Mouse (Mus musculus) monocyte, adult 5-6 weeks (primary cell): ENCODE measurements around the gene Ttc6. TPM values are rescaled to one million over a fixed set of nuclear protein-coding genes. Genes with fewer than 3 reads are reported as not detected.

Experiments used
- ATAC-seq: fragments of 153-309, 156-312 bp; replicated peaks from 2 replicates; pipeline ENCODE4 v1.8.0; 2017; ENCODE audit warnings: mild to moderate bottlenecking; ENCODE audit not compliant: low TSS enrichment, insufficient number of reproducible peaks, severe bottlenecking, poor library complexity, low FRiP score
- total RNA-seq: library from RNA; stranded (forward); fragments of 200-1000, 200-491, 200-594 nt; gene quantifications from 3 replicates; pipeline ENCODE4 v1.2.3, GENCODE M21; 2017

Gene Ttc6
- 0.19 TPM in 1 of 3 replicates, not detected in the others for total RNA-seq

DNA sequence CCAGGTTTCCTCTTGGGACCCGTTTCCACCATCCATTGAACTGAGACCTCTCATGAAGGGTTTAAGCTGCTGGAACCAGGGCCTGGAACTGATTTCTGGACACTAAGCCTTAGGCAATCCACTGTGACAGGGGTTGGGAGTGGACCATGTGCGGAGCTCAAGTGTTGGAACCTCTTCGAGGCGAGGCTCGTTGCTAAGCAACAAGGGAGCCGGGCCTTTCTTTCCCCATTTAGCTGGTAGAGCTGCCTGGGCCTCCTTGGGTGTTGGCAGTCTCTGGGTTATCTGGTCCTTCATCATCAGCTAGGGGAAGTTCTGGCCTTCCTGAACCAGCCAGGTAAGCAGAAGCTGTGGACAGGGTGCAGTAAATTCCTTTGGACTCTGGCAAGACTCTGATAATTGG lies at the start of gene Ttc6:
Gene Ttc6, plus strand, starts transcription at position 205 of the 400 bp plus-strand sequence.
- no peak for ATAC-seq

DNA sequence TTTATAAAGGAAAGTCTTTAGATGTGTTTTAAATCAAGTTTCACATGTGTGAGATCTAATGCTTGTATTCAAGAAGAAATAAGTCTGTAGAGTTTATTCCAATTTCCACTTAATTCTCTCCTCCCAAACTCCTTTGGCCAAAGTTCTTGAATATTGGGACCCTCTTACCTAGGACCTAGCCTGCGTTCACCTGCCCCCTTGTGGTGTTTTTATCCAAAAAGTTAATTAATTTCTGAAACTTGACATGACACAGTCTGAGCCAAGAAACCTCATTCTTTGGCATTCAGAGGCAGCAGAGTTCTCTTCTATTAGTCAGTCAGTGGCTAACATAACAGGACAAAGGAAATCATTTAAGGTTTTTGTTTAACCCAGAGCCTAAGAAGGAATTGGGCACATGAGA lies 49.4 kb upstream of the Ttc6 start:
- ATAC-seq = no peak

DNA sequence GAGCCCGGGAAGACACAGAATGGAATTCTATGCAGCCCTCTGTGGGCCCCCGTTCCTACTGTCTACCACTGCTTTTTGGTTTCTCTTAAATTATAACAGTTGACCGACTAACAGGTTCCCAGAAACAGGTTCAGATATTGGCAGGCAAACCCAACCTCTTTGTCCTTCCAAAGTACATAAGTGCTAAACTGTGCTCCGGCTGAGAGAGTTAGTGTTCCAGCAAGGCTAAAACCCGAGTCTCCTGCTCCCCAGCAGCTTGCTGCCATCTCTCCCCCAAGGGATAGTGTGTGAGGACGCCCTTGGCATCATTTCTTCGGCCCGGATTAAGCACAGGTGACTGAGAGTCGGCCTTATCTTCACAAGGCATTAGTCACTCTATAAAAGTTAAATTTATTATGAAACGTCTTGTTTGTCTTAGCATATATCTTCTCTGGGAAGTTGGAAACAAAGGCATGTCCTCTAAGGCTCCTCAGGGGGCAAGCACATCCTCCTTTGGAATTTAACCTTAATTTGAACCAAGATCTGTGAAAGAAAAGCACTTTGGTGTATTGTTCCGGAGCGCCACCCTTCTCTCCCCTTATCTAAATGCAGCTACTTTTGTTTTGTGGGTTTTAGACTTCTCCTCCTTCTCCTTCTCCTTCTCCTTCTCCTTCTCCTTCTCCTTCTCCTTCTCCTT lies 48.1 kb upstream of the Ttc6 start:
- ATAC-seq = no peak

DNA sequence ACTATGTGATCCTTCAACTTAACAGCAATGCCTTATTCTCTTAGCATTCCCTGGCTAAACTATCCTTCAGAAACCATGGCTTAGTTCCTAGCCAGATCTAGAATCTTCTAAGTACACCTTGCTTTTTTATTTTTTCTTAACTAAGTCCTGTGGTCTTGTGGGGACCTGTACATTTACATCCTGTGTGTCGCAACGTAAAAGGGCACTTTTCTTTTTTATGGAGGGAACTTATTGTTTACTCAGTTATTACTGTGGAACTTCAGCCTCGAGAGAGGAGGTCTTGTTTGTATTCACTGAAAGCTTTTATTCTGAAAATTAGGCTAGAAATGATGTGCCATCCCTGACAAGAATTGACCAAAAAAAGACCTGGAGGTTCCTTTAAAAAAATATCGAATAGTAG lies 35.6 kb upstream of the Ttc6 start:
- no peak for ATAC-seq

DNA sequence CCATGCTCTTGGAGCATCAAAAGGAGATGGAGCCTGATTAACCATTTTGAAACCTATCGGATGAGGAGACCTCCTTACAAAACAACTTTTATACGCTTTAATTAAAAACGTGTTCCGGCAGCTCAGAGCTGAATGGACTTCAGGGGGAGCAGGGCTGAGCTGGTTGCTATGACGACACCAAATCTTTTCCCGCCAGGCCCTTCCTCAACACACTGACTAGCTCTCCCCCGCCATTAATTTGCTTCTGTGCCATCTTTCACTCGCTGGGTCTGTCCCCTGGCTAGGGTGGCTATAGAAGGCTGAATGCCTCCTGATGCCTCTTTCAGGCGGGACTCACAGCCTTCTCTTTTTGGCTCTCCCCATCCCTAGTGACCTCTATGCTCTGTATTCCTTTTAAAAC lies 33.4 kb upstream of the Ttc6 start:
- no peak for ATAC-seq

DNA sequence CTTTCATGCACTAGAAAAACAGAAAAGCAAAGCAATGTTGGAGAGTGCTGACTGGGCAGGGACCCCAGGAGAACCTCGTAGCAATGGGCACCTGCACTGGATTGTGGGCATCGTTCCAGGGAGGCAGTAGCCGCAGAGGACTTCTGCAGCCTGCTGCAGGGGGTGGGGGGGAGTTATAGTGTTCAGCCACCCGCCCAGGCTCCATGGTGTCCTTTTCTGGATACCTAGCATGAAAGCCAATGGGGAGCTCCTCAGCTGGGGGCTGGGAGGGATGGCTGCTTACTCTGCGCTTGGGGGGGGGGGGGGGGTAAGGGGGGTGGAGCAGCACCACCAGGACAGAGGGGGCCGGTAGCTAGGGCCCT lies 29.4 kb upstream of the Ttc6 start:
- ATAC-seq = no peak

DNA sequence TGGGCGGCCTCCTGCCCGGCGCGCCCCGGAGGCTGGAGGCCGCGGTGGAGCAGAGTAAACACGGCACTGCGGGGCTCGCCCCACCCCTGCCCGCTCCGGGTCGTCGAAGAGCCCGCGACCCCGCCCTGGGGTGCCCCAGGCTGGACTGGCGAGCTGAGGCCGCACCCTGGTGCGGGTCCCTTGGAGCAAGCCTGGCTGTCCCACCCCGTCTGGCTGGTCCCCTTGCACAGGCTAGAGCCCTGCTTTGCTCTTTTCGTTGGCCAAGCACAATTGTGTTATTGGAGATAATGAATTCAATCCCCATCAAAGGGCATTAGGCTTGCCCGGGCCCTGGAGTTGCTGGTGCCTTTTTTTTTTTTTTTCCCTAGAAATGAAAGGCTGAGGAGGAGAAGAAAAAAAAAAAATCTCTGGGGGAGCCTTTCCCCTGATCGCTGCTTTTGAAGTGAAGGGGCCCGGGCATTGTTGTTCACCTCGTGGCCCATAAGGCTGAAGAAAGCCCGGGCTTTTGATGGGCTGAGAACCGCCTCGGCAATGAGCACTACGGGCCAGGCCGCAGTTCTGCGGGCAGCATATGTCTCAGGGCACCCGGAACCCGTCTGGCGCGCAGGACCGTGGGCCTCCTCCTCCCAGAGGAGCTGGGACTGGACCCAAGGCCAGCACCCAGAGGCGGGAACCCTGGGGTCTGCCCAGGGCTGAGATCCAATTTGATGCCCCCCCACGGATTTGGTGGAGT lies 28.9 kb upstream of the Ttc6 start:
- ATAC-seq = no peak

DNA sequence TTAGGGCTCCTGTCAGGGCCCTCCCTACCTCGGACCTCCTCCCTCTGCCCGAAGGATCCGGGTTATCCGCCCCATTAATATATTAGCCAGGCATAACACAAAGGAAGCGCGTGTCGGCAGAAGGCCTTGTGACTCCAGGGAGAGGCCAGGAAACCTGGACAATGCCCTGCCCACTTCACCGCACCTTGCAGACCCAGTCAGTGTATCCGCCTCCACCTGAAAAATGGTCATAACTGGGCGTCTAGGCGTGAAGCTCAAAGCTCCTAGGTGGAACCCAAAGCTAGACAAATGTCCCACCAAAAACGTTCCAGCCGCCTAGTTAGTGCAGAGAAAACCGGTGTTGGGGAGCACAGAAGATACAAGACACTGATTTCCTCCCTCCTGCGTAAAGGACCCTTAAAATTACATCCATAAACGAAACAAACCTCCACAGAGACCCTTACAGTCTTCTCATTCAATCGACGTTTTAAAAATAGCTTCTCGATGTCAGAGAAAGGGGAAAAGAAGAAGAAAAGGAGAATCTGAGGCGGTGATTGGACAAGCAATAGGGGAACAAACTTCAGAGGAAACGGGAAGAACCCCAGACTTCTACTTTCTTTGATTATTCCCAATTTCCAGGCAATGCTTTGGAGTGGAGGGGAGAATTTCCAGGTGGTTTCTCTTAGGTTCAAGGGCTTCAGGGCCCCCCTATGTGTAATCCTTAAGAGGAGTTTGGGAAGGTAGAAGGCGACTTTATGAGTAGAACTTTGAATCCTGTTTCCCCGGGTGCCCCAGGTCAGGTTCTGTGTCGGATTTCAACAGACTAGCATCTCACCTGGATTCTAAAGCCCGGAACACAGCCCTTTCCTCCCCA lies 27.6 kb upstream of the Ttc6 start:
- ATAC-seq = no peak

DNA sequence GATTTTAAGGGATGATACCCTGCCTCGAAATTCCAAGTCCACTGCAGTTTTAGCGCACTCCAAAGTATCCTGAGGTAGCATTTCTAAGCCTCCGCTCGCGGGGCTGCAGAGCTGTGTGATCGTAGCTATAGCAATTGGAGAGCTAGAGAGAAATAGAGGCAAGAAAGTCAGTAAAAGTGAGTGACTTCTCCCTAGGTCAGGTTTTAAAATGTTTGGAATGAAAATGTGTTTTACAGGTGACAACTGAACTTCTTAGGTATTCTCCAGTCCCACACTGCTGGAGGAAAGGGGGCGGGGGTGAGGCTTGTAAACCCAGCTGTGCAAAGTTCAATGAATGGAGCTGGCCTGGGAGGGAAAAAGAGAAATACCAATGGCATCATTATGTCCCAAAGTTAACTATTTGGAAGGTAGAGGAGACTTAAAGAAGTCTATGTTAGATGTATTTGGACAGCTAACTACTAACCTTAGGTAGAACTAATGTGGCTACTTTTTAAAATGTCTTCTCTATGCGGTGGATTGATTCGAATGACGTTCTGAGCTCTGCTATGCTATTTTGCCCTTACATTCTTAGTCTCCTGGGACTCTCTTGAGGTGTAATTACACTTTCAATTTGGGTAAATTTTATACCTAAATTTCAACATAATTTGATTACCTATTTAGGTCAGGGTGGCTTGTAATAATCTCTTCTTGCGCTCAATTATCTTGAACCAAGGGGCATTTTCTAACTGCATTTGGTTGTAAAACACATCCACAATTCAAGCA lies 26.8 kb upstream of the Ttc6 start:
- no peak for ATAC-seq

DNA sequence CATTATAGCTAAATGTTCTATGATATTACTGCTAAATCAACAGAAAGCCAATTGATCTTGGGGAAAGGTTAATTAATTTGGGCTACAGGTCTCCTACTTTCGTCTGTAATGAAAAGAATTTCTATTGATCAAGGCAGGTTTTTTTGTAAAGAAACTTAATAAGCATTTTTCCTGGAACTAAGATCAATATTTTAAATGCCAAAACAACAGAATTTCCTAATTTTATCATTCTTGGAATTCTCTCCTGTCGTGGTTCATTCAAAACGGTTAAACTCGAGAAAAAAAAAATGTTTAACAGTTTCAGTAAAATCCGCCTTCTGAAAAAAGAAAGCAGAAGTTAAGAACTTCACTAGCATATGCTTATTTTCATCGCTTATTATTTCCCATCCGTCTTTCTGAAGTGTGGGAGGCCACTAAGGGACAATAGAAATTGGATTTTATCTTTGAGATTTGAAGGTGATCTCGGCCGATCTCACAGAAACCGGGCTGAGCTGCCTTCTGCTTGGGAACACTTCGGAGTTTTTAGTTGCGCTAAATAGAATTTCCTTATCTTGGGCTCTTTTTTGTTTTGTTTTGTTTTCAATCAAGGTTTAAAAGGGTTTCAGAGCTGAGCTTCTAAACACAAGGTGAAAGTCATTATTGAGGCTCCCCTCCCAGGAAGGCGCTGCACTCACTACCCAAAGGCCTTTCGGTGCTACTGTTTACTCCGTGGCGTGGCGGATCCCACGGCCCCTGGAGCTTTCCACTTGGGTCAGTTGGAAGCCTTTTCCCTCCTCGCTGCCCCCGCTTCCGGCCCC lies 25.9 kb upstream of the Ttc6 start:
- ATAC-seq = no peak

DNA sequence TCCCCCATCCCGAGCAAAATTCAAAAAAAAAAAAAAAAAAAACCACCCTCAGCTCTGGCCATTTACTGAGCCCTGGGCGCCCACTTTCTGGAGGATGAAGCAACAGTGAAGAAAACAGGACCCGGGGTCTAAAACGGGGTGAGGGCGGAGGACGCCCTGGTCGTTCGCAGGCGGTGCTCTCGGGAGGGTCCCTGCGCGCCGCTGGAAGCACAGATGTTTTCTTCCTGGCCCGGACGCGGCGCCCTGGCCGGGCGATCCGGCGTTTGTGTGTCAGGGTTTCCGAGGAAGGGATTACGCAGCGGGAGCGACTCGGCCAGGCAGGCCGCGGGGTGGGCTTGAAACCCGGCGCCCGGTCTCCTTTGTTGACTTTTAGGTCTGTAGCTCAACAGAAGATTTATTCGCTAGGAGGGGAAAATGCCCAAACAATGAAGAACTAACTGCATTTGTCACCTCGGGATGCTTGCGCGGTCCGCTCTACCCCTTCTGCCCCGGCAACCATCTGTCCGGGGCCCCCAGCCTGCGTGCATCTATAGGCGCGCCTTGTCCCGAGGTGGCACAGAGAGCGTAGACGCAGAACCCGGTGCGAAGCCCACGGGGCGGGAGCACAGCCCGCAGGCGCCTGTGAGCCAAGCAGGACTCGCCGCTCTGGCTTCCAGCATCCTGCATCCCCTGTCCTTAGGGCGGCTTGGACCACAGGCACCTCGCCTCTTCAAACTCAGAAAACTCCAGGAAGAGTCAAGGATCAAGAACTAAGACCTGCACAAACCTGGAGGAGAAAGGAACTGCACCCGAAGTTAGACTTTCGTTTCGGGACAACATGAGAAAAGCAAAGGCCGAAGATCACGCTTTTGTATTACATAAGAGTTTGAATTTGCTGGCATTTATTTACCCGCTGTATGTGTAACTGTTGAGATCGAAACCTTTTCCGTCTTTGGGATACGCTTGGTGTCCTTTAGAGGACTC lies 25.0 kb upstream of the Ttc6 start:
- ATAC-seq = no peak

DNA sequence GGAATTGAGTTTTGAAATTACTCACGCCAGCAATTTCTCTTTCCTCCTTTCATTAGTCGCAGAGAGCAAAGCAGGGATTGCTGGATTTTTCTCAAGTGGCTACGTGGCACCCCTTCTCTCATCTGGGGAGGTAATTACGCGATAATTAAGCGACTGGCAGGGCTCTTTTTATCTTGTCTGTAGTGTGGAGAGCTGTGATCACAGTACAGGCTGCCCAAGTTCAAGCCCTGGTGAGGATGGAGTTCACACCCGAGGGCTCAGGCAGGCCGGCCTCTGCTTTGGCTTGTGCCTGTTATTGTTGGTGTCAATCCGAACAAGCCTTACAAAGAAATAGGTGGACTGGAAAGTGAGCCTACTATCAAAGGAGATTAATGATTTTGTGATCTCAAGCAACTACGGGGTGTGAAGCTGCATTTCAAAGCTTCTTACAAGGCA lies 24.3 kb upstream of the Ttc6 start:
- no peak for ATAC-seq

DNA sequence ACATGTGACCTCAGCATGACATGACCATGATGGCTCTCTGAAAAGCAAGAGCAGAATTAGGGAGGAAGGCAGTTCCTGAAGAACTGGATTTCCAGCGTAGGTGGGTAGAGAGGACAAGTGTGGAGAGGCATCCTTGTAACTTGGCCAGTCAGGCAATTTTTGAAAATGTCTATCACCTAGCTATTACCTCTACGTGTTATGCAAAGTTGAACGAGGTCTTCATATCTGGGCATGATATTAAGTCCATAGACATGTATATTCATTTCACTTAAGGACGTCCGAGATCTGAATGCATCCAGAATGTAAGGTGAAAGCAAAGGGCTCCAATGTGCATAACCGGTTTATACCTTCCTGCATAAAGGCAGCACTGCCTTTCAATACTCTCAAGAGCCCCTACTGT lies 22.8 kb upstream of the Ttc6 start:
- no peak for ATAC-seq

DNA sequence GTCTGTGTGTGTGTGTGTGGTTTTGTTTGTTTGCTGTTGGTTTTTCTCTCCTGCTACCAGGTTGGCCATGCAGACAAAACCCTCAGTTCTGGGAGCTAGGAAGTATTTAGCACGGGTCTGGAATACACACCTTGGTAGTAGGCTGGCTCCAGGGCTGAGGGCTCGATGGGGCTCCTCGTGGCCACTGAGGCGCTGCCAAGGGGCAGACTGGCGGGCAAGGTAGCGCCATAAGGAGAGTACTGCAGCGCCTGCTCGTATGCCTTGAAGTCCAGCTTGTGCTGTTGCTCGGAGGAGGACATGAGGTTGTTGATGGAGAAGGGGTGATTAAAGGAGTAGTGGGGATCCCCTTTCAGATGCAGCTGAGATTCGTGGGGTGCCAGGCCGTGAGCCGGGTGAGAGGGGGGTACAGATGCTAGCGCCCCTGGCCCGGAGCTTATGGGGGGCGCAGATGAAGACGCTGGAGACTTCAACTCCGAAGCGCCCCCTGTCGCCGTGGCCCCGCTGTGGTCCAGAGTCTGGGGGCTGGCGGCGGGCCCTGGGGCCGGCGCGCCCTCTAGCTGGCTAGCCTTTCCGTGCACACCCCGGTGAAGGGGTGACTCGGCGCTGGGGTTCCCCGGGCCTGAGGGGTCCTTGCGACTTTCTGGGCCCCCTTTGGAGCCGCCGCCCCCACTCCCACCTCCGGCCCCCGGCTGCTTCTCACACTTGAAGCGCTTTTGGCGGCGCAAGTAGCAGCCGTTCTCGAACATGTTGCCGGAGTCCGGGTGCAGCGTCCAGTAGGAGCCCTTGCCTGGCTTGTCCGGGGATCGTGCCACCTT lies 21.8 kb upstream of the Ttc6 start:
- ATAC-seq = no peak

DNA sequence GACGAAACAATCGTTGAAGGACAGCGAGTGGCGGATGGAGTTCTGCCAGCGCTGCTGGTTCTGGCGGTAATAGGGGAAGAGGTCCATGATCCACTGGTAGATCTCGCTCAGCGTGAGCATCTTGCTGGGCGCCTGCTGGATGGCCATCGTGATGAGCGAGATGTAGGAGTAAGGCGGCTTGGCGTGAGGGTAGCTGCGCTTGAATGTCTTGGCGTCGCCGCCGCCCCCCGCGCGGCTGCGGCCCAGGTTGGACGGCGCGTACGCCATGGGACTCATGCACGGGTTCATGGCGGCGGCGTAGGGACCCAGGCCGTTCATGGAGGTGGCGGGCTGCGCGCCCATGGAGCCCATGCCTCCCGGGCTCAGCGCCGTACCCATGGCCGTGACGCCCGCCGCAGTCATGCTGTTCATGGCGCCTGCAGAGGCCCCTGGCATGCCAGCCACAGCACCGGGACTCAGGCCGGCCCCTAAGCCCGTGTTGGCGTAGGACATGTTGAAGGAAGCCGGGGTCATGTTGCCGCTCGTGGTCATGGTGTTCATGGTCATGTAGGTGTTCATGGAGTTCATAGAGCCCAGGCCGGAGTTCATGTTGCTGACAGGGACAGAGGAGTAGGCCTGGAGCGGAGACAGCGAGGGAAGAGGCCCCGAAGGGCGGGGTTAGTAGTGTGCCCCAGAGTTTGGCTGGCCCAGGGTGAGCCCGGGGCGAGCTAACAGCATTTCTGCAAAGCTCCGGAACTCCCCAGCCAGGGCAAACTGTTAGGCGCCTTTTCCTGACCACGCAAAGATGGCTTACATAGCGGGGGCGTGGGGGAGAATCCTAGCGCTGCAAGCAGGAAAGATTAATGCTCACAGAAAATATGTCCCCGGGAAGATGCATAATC lies 20.9 kb upstream of the Ttc6 start:
- no peak for ATAC-seq

DNA sequence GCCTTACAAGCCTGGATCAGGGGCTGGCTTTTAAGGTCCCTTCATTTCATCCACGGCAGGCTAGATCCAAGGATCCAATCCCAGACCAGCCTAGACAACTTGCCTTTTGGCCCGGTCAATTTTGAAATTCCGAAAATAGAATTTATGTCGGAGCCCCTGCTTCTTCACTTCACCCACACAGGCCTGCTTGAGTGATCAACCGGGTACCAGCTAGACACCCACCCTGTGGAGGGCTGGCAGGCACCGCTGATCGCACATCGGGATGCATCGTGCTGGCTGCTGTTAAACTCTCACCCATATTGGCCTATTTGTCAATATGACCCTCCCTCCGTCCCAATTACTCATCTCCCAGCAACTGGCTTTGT lies 20.3 kb upstream of the Ttc6 start:
- no peak for ATAC-seq
